Mouse (Mus musculus): ENCODE measurements around the gene Six2. TPM values are rescaled to one million over a fixed set of nuclear protein-coding genes. Genes with fewer than 3 reads are reported as not detected.

Six2 gene
- total RNA-seq, 1 experiment from 2014 or later: not detected

GRCm38 (mm10) chr17:85661521-85661920, 26.6 kb downstream of the Six2 start:
- no peak for DNase-seq

DNA sequence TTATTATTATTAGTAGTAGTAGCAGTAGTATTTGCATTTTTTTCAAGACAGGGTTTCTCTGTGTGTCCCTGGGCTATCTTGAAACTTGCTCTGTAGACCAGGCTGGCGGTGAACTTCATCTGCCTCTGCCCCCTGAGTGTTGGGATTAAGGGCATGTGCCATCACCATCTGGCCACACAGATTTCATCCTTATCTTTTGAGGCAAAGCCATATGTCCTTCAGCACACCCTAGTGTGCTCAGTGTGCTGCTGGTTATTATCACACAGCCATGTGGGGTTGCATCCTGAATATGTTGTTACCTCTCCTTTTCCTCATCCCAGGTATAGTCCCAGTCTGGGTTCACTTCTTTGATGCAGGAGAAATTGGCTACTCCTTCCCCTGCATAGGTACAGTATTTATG, 28.1 kb downstream of the Six2 start:
- no peak for DNase-seq

DNA sequence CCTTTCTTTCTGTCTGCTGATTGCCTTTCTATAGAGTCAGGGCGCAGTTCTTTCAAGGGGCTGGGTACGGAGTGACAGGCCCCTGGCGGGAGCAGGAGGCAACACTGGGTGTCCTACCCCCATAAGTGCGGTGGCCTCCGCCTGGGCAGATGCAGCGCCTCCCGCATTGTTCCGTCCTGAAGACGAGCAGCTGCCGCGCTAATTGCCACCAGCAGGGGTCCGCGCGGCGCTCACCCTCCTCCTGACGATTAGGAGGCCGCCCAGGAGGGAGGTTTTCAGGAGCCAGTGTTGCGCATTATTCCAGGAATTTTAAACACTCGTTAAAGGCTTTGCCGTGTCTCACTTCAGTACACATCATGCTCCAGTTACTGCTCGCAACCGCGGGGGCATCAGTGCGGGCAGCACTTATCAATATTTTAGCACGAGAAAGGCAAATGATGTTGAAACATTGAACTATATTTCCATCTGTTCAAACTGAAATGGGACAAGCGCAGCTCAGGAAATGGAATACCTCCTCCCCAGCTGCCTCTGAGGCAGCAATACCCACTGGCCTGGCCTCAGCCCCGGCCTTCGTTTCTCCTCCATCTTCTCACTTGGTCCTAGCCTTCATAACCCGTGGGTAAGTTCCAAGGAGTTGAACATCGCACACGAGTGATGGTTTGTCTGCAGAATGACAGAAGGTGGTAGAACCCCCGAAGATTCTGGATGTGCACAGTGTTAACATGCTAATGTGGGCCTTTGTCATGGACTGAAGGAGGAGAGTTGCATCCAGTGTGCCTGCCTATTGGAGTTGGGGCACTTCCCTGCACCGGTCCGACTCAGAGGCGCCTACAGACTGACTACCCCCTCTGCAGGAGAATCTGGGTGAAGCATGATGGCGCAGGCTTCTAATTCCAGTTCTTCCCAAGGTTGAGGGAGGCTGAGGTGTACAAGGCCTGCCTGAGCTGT, 42.1 kb downstream of the Six2 start:
- peak; percentile 62 for DNase-seq

GRCm38 (mm10) chr17:85645312-85645711, 42.8 kb downstream of the Six2 start:
- no peak for DNase-seq

DNA sequence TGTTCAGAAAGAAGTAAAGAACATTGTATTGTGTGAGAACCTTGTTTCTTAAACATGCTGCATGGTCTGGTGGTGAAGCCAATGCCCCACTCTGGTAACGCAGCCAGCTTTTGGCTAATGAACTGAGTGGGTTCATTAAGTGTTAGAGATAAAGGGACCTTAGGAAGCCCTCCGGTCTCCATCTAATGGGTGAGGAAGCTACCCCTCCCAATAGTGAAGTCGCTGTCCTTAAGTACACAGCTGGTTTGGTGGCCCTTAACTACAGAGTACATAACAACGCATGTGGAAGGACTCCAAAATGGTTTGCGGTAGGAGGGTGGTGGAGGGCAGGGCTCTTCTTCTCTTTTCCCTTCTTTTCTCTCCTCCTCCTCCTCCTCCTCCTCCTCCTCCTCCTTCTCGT, 50.2 kb downstream of the Six2 start:
- DNase-seq: no peak

Other genes with a start within 250 kb of the Six2 start
- not detected in 2 replicates for gene Six3, start 74.7 kb downstream of the Six2 start, total RNA-seq (2021)

Data from adrenal gland, postnatal 14 days (tissue).